Mouse (Mus musculus): ENCODE data around the gene Vars. TPM values are rescaled to one million over a fixed set of nuclear protein-coding genes. Genes with fewer than 3 reads are reported as not detected.

Vars gene
- total and polyA plus RNA-seq, 3 experiments: 90.3 to 280 (median 277) TPM

DNA sequence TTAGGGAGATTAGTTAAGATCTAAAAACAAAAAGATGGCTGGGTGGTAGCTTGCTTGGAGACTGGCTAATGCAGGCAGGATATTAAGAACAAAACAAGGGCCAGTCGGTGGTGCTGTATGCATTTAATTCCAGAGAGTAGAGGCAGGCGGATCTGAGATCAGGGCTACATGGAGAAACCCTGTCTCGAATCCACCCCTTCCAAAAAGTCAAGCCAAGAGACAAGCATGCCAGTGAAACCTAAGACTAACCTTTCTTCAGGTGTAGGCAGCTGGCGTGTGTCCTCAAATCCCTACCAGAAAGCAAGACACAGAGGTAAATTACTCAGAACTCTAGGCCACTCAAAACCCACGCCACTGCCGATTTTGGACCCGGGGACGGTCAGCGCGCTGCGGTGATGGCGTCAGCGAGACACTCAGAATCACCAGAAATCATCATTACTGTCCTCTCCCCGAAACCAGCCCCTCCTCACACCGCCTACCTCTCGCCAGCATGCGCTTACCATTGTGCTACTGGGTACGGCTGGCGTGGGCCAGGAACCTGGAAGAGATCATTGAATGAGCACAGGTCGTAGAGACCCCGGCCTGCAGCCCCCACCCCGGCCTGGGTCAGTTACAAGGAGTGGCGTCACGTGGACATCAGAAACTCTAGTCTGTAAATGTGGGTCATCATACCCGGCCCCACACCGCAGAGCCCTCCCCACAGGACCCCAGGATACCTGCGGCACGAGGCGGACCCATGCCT, 49.0 kb upstream of the Vars start:
- in situ Hi-C loops (cut with MboI; ENCODE audit: low pct_ligation_motif_present, low pct_unique_long_range_greater_than_20kb, low sequenced_read_pairs) (no loop called here), dilution Hi-C loops (cut with MboI; ENCODE audit: extremely low pct_ligation_motif_present, extremely low pct_unique_long_range_greater_than_20kb, low sequenced_read_pairs) (no loop called here)
- peak overlapping the region; percentile 60; the same call in 1 of the 2 replicates for H3K27ac ChIP-seq (ENCODE audit: insufficient read depth, low read depth)
- TF ChIP-seq MAFK (IDR thresholded peaks at IDR 0.05; ENCODE audit: insufficient replicate concordance, low read length) (no peak), JUND (conservative IDR thresholded peaks at IDR 0.05; ENCODE audit: low read depth, low read length) (no peak), SMC3 (IDR thresholded peaks at IDR 0.05; ENCODE audit: low read depth, low read length) (no peak), SIN3A (IDR thresholded peaks at IDR 0.05; ENCODE audit: low read length) (peak; percentile 56), RCOR1 (conservative IDR thresholded peaks at IDR 0.05; ENCODE audit: low read depth, low read length) (0 out of 2 replicates have a peak, but pooled peaks have one; percentile 9), MXI1 (IDR thresholded peaks at IDR 0.05; ENCODE audit: low read depth, low read length) (no peak), POLR2A (IDR thresholded peaks at IDR 0.05; ENCODE audit: low read depth, low read length) (no peak), USF1 (IDR thresholded peaks at IDR 0.05; ENCODE audit: low read depth, low read length) (peak; percentile 26), ETS1 (conservative IDR thresholded peaks at IDR 0.05; ENCODE audit: low read depth, low read length) (no peak), MAZ (IDR thresholded peaks at IDR 0.05; ENCODE audit: low read depth, low read length) (no peak), CHD2 (IDR thresholded peaks at IDR 0.05; ENCODE audit: low read length) (no peak), CHD1 (IDR thresholded peaks at IDR 0.05; ENCODE audit: low read depth, low read length) (peak; percentile 28; the same call in 1 of the 2 replicates), GABPA (IDR thresholded peaks at IDR 0.05; ENCODE audit: insufficient replicate concordance, low read depth, low read length) (no peak), BHLHE40 (IDR thresholded peaks at IDR 0.05; ENCODE audit: low read depth, low read length) (no peak), IRF4 (IDR thresholded peaks at IDR 0.05; ENCODE audit: low read depth, low read length) (no peak), ZC3H11A (IDR thresholded peaks at IDR 0.05; ENCODE audit: low read depth, low read length) (no peak), USF2 (conservative IDR thresholded peaks at IDR 0.05; ENCODE audit: low read depth, low read length) (no peak), MYC (IDR thresholded peaks at IDR 0.05; ENCODE audit: low read depth, low read length) (no peak), TCF12 (IDR thresholded peaks at IDR 0.05; ENCODE audit: low read depth, low read length) (no peak), RAD21 (IDR thresholded peaks at IDR 0.05; ENCODE audit: low read depth, low read length) (no peak), POLR2AphosphoS2 (IDR thresholded peaks at IDR 0.05; ENCODE audit: low read depth, low read length) (peak; percentile 71)
- H3K79me2 ChIP-seq (replicated peaks; ENCODE audit: control insufficient read depth, extremely low read depth, insufficient read depth, poor library complexity, severe bottlenecking): peaks cover 19% of the 10 kb centered on the region
- H3K4me1 ChIP-seq (ENCODE audit: control insufficient read depth in 1 of 2, insufficient read depth in 2 of 2): peaks cover 10 to 19% of the 10 kb centered on the region in 2 experiments; a peak in 3 of 4 replicates
- H3K4me3 ChIP-seq (replicated peaks in 1 of 3; ENCODE audit: low read depth in 2 of 3, low read length in 2 of 3, poor library complexity in 1 of 3): peak overlapping the region; percentile 87 to 98 (median 96)
- peak overlapping the region; percentile 87 for H3K4me2 ChIP-seq (ENCODE audit: insufficient read depth, low read depth, poor library complexity, severe bottlenecking)
- H3K27me3 ChIP-seq (replicated peaks): no peaks in the 10 kb centered on the region
- peak overlapping the region; percentile 92 for H3K9ac ChIP-seq (ENCODE audit: insufficient read depth, low read depth)
- peaks cover 15 to 29% of the 10 kb centered on the region in 2 experiments for H3K36me3 ChIP-seq (replicated peaks in 1 of 2; ENCODE audit: control insufficient read depth in 1 of 2, insufficient read depth in 1 of 2, low read length in 1 of 2)
- DNase-seq (ENCODE audit: extremely low read depth): no peak
- H3K9me3 ChIP-seq (replicated peaks; ENCODE audit: low read length): no peaks in the 10 kb centered on the region
